Mouse (Mus musculus) spleen, adult 2 months (tissue): ENCODE results near the gene Pde8b.

Experiments used
- CTCF ChIP-seq: fragments of 200-500 bp; IDR thresholded peaks from 2 replicates; pipeline ENCODE4 v1.5.1; 2011; ENCODE audit warnings: mild to moderate bottlenecking, inconsistent platforms; ENCODE audit not compliant: insufficient read depth, insufficient read length, insufficient replicate concordance; ENCODE audit errors: extremely low read depth
- POLR2A ChIP-seq: fragments of 200-500 bp; IDR thresholded peaks from 2 replicates; pipeline ENCODE4 v1.6.1; 2011; ENCODE audit warnings: low read depth, low read length, inconsistent platforms

DNA sequence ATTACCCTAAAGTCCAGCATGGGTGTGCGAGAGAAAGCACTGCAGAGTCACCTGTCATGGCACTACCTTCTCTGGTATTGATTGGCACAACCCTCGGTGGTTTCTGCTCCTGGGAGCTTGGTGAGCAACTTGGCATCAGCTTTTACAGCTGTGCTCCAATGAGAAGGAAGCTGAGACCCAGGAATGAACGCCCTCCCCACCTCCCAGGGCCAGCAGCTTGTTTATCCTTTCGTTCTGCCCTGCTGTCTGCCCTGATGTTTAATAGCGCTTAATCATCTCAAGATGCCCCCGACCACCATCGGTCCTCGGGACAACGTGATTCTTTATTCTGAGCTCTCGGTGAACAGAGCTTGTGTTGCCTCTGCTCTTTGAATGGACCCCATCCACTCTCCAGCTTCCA, 122.8 kb downstream of the Pde8b start:
- no peak for TF ChIP-seq CTCF
- no peak for TF ChIP-seq POLR2A
